Mouse (Mus musculus): ENCODE results near the gene Cd247.

DNA sequence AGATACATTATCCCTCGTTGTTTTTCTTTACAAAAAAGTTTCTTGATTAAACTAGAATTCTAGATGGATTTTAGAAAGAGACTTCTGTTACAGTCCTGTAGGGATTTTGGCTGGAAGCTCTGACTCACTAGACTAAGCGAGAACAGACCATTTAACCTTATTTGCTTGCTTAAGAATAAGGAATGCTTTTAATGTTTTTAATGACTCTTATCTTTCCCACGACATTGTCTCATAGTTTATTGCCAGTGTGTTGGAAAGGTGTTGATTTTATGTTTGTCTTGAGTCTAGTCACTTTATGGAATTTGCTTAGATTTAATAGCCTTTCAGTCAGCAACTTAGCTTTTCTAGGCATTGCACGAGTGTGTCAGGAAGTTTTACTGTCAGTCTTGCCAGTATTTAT is 33.3 kb upstream of the Cd247 start:
- TF ChIP-seq POLR2AphosphoS2 (IDR thresholded peaks at IDR 0.05; ENCODE audit: insufficient read length, low read depth) (no peak), USF1 (IDR thresholded peaks at IDR 0.05; ENCODE audit: low read depth) (no peak), POLR2A (IDR thresholded peaks at IDR 0.05; ENCODE audit: insufficient read length, low read depth) (no peak), TCF12 (IDR thresholded peaks at IDR 0.05; ENCODE audit: insufficient read depth, poor library complexity, severe bottlenecking) (no peak), CEBPB (IDR thresholded peaks at IDR 0.05; ENCODE audit: insufficient read depth, poor library complexity, severe bottlenecking) (no peak), MYOD1 (IDR thresholded peaks at IDR 0.05; ENCODE audit: control insufficient read depth in 1 of 3, insufficient read length in 2 of 3, low read depth in 2 of 3) (no peak), E2F4 (IDR thresholded peaks at IDR 0.05; ENCODE audit: insufficient read depth) (no peak), MAX (IDR thresholded peaks at IDR 0.05; ENCODE audit: low read depth) (no peak)
